Mouse (Mus musculus): Measurements from ENCODE around the gene P3h2.

P3h2 gene

GRCm38 (mm10) chr16:25979037-25979436 is 126.5 kb downstream of the P3h2 start:
- DNase-seq (ENCODE audit: low spot score) = no peak

GRCm38 (mm10) chr16:25977210-25977609 is 128.4 kb downstream of the P3h2 start:
- DNase-seq (ENCODE audit: low spot score) = no peak

GRCm38 (mm10) chr16:25971285-25971684 is 134.3 kb downstream of the P3h2 start:
- no peak for DNase-seq (ENCODE audit: low spot score)

GRCm38 (mm10) chr16:25970720-25971119 is 134.9 kb downstream of the P3h2 start:
- no peak for DNase-seq (ENCODE audit: low spot score)

GRCm38 (mm10) chr16:25970193-25970592 is 135.4 kb downstream of the P3h2 start:
- DNase-seq (ENCODE audit: low spot score) = no peak

GRCm38 (mm10) chr16:25967297-25967696 is 138.3 kb downstream of the P3h2 start:
- DNase-seq (ENCODE audit: low spot score) = peak; percentile 8

- DNase-seq (ENCODE audit: low spot score) = no peak
These were observed 141.7 kb downstream of the P3h2 start for GRCm38 (mm10) chr16:25963856-25964255.

- no peak for DNase-seq (ENCODE audit: low spot score)
These were observed 145.2 kb downstream of the P3h2 start for GRCm38 (mm10) chr16:25960345-25960744.

GRCm38 (mm10) chr16:25959929-25960328 is 145.7 kb downstream of the P3h2 start:
- no peak for DNase-seq (ENCODE audit: low spot score)

- no peak for DNase-seq (ENCODE audit: low spot score)
These were observed 146.8 kb downstream of the P3h2 start for GRCm38 (mm10) chr16:25958650-25959238.

GRCm38 (mm10) chr16:25958213-25958612 is 147.4 kb downstream of the P3h2 start:
- no peak for DNase-seq (ENCODE audit: low spot score)

- no peak for DNase-seq (ENCODE audit: low spot score)
These were observed 148.8 kb downstream of the P3h2 start for GRCm38 (mm10) chr16:25956831-25957230.

- DNase-seq (ENCODE audit: low spot score) = no peak
These were observed 151.0 kb downstream of the P3h2 start for GRCm38 (mm10) chr16:25954614-25955013.

- DNase-seq (ENCODE audit: low spot score) = no peak
These were observed 152.2 kb downstream of the P3h2 start for GRCm38 (mm10) chr16:25953359-25953758.

GRCm38 (mm10) chr16:25952005-25952404 is 153.6 kb downstream of the P3h2 start:
- no peak for DNase-seq (ENCODE audit: low spot score)

GRCm38 (mm10) chr16:25948067-25948466 is 157.5 kb downstream of the P3h2 start:
- DNase-seq (ENCODE audit: low spot score) = no peak

GRCm38 (mm10) chr16:25945151-25945955 is 160.2 kb downstream of the P3h2 start:
- DNase-seq (ENCODE audit: low spot score) = no peak

GRCm38 (mm10) chr16:25942261-25942660 is 163.3 kb downstream of the P3h2 start:
- no peak for DNase-seq (ENCODE audit: low spot score)

GRCm38 (mm10) chr16:25934181-25934580 is 171.4 kb downstream of the P3h2 start:
- no peak for DNase-seq (ENCODE audit: low spot score)

GRCm38 (mm10) chr16:25912185-25912584 is 193.4 kb downstream of the P3h2 start:
- no peak for DNase-seq (ENCODE audit: low spot score)
